Comparison of ENCODE assay signal across 19 mouse cellular contexts in the genomic region with DNA sequence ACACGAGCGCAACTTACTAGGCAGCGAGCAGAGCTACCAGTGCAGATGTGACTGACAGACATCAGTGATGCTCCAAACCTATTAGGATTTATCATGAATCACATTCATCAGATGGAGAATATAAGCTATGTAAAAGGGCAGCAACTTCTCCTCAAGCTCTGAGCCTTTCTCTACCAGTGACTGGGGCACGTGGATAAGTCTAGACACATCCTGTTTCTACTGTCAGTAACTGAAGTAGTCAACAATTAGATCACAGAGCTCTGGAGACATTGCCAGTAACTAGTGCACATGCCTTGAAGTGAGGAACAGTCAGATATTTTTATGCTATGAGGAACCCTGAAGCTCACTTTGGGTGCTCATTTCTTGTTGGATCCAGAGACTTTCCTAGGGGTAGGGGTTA. TPM values are rescaled to one million over a fixed set of nuclear protein-coding genes. Genes with fewer than 3 reads are reported as not detected.
"Had no signal": no experiment of that assay in that cellular context is flagged by ENCODE, and none has a peak within 500 bp of the region (broad histone marks: within the 10 kb centered on the region; RNA-seq: fewer than 3 reads in every experiment).

No protein-coding gene starts in this region.

- H3K4me1 ChIP-seq: neural tube, embryonic 13.5 days; stomach, embryonic 15.5 days had no signal

- H3K36me3 ChIP-seq: neural tube, embryonic 13.5 days; neural tube, embryonic 15.5 days; stomach, embryonic 15.5 days had no signal

- H3K27me3 ChIP-seq: neural tube, embryonic 13.5 days; neural tube, embryonic 15.5 days; stomach, embryonic 15.5 days had no signal

- H3K4me3 ChIP-seq: neural tube, embryonic 13.5 days; neural tube, embryonic 15.5 days; stomach, embryonic 15.5 days had no signal

- H3K9ac ChIP-seq: neural tube, embryonic 13.5 days; neural tube, embryonic 15.5 days; stomach, embryonic 15.5 days had no signal

- DNase-seq: retina, postnatal 1 day; right cerebral cortex, adult 18-20 months; right cerebral cortex, postnatal 14 days; right cerebral cortex, postnatal 25 days; right cerebral cortex, postnatal 4 days; spleen, adult 18-20 months; thymus, adult 18-20 months; thymus, adult 2 months; thymus, postnatal 14 days; thymus, postnatal 25 days; thymus, postnatal 36 days; thymus, postnatal 4 days had no signal

- H3K27ac ChIP-seq: neural tube, embryonic 13.5 days; neural tube, embryonic 15.5 days; stomach, embryonic 15.5 days; stomach, postnatal 0 days had no signal

- H3K9me3 ChIP-seq: neural tube, embryonic 13.5 days; neural tube, embryonic 15.5 days; stomach, embryonic 15.5 days had no signal

RNA-seq across cellular contexts. Expression of gene 1810046K07Rik, which starts 11.4 kb away (rescaled TPM):
- total RNA-seq: neutrophil, adult 5-6 weeks had no signal
- polyA plus RNA-seq: neural tube, embryonic 13.5 days; neural tube, embryonic 14.5 days; neural tube, embryonic 15.5 days; urinary bladder, adult 2 months had no signal

RNA-seq across cellular contexts. Expression of gene Colca2, which starts 39.0 kb away (rescaled TPM):
- total RNA-seq: neutrophil, adult 5-6 weeks had no signal
